Mouse (Mus musculus) central nervous system, embryonic 11.5 days (tissue): ENCODE measurements around the gene C1ql4. TPM values are rescaled to one million over a fixed set of nuclear protein-coding genes. Genes with fewer than 3 reads are reported as not detected.

Experiments
- polyA plus RNA-seq: library from polyadenylated mRNA; depleted of rRNA; stranded (reverse); fragments of >200 nt; gene quantifications from 2 replicates; pipeline ENCODE4 v1.2.3, GENCODE M21; 2012; rRNA removed

The C1ql4 gene
- 8.0 and 12.4 TPM in 2 replicates for polyA plus RNA-seq

DNA sequence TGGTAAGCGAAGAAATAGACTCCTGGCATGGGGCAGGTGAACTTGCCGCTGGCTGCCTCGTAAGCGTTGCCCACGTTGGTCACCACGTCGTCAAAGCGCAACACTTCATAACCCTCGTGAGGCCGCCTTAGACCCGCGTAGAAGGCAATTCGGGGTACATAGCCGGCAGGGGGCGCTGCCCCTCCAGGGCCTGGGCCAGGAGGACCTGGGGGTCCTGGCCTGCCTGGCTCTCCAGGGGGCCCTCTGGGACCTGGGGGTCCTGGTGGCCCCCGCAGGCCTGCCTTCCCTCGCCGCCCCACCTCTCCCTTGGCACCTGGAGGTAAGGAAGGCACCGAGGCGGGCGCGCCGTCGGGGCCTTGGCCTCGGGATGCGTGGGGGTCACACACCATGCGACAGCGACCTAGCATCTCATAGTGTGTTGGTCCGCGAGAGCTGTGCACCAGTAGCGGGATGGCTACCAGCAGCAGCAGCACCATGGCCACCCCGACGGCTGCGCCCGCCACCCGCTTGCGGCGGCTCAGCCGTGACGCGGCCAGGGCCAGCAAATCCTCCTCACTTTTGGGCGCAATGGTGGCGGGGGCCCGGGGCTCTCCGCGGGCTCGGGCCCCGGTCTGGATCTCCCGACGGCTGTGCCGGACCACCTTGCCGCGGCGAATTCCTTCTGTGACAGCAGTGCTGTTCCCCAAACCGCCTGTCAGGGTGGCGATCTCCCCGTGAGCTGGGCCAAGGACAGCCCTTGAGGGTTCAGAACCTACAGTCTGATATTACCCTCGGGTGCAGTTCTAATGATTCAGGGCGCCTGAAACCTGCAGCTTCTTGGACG is at the start of gene C1ql4:
Gene C1ql4 (minus strand): TSS at position 565 of the 823 bp plus-strand sequence.

DNA sequence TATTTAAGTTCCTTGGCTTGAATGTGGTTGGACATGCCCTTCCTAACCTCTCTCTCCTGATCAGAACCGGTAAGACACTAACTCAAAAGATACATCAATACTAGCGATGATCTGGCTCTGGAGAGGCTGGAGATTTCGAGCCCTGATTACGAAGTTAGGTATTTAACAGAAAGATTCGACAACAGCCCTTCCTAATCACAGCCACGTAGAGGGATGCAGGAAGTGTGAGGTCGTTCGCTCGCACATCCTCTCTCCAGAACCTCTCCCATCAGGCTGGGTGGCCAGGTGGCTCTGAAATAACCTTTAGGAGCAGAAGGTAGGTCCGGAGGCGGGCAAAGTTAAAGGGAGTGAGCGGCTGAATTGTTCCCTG is 38.1 kb upstream of the C1ql4 start, which contains the start of gene Spats2:
Gene Spats2 (plus strand): TSS at position 206 of the 370 bp plus-strand sequence.

GRCm38 (mm10) chr15:99092870-99093269 is 5.3 kb upstream of the C1ql4 start, which contains the start of gene Dnajc22:
Gene Dnajc22 (plus strand): TSS chr15:99093170.

GRCm38 (mm10) chr15:99074019-99074599 is 13.5 kb downstream of the C1ql4 start, which contains the start of gene Troap:
Gene Troap (plus strand): TSS chr15:99074575.

GRCm38 (mm10) chr15:99055040-99055439 is 32.6 kb downstream of the C1ql4 start, which contains the start of gene Prph:
Gene Prph (plus strand): TSS chr15:99055174.

Other genes with a start within 250 kb of the C1ql4 start
- 37.9 and 38.9 TPM in 2 replicates for gene Kmt2d, start 216.6 kb downstream of the C1ql4 start, polyA plus RNA-seq
- 11.3 and 19.2 TPM in 2 replicates for gene Rhebl1, start 193.3 kb downstream of the C1ql4 start, polyA plus RNA-seq
- 0.56 and 0.96 TPM in 2 replicates for gene Dhh, start 189.3 kb downstream of the C1ql4 start, polyA plus RNA-seq
- gene Lmbr1l, start 169.6 kb downstream of the C1ql4 start, polyA plus RNA-seq, result 57.1 and 72.0 TPM in 2 replicates
- gene Tuba1b, start 153.3 kb downstream of the C1ql4 start, polyA plus RNA-seq, result 2,005 and 2,656 TPM in 2 replicates
- 70.5 TPM in 1 of 2 replicates, not detected in the other for gene Gm49450, start 134.3 kb downstream of the C1ql4 start, polyA plus RNA-seq
- gene Tuba1a, start 134.1 kb downstream of the C1ql4 start, polyA plus RNA-seq, result 3,950 and 4,162 TPM in 2 replicates
- gene Tuba1c, start 57.9 kb downstream of the C1ql4 start, polyA plus RNA-seq, result 112 and 136 TPM in 2 replicates
- 20.1 and 28.7 TPM in 2 replicates for gene Prph, start 32.6 kb downstream of the C1ql4 start, polyA plus RNA-seq
- gene Troap, start 13.2 kb downstream of the C1ql4 start, polyA plus RNA-seq, result 40.3 and 43.9 TPM in 2 replicates
- 2.5 and 3.1 TPM in 2 replicates for gene Dnajc22, start 5.4 kb upstream of the C1ql4 start, polyA plus RNA-seq
- gene Spats2, start 38.1 kb upstream of the C1ql4 start, polyA plus RNA-seq, result 58.7 and 72.5 TPM in 2 replicates
- gene Kcnh3, start 137.0 kb upstream of the C1ql4 start, polyA plus RNA-seq, result 0.17 and 0.42 TPM in 2 replicates
- 99.3 and 108 TPM in 2 replicates for gene Mcrs1, start 164.1 kb upstream of the C1ql4 start, polyA plus RNA-seq
- 131 and 172 TPM in 2 replicates for gene Prpf40b, start 207.3 kb upstream of the C1ql4 start, polyA plus RNA-seq
- gene Fam186b, start 208.1 kb upstream of the C1ql4 start, polyA plus RNA-seq, result 0.25 and 0.29 TPM in 2 replicates